Mouse (Mus musculus): ENCODE measurements around the gene Susd6. TPM values are rescaled to one million over a fixed set of nuclear protein-coding genes. Genes with fewer than 3 reads are reported as not detected.
"Not testable (repeated sequence)": the region's sequence is repeated elsewhere in the genome, so short reads cannot be mapped to it uniquely, and the experiment has no call there.

Susd6 gene
- polyA plus RNA-seq, 1 experiment from 2014 or later = 21.5 TPM

DNA sequence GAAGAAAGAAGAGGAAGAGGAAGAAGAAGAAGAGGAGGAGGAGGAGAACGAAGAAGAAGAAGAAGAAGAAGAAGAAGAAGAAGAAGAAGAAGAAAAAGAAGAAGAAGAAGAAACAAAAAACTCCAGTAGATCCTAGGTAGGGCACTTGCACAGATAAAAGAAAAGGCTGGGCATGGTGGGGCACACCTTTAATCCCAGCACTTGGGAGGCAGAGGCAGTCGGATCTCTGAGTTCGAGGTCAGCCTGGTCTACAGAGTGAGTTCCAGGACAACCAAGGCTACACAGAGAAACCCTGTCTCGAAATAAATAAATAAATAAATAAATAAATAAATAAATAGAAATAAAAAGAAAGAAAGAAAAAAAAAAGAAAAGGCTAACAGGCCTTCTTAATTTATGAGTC is 1.0 kb upstream of the Susd6 start:
- not testable (repeated sequence) for H3K27ac ChIP-seq (ENCODE audit: low read depth, low read length); H3K36me3 ChIP-seq (ENCODE audit: control insufficient read depth, insufficient read depth, low read length); H3K4me1 ChIP-seq (replicated peaks; ENCODE audit: control insufficient read depth, insufficient read depth, low read length); DNase-seq (ENCODE audit: low spot score); ATAC-seq (replicated peaks; ENCODE audit: low FRiP score); H3K4me2 ChIP-seq (ENCODE audit: low read depth, low read length, severe bottlenecking); H3K4me3 ChIP-seq (ENCODE audit: low read depth, low read length); H3K27me3 ChIP-seq (ENCODE audit: control insufficient read depth, insufficient read depth, low read length); H3K9me3 ChIP-seq (ENCODE audit: control insufficient read depth, low read length); H3K9ac ChIP-seq (ENCODE audit: low read length)
- WGBS = 87% methylated on average over 4 of the region's 4 CpGs

DNA sequence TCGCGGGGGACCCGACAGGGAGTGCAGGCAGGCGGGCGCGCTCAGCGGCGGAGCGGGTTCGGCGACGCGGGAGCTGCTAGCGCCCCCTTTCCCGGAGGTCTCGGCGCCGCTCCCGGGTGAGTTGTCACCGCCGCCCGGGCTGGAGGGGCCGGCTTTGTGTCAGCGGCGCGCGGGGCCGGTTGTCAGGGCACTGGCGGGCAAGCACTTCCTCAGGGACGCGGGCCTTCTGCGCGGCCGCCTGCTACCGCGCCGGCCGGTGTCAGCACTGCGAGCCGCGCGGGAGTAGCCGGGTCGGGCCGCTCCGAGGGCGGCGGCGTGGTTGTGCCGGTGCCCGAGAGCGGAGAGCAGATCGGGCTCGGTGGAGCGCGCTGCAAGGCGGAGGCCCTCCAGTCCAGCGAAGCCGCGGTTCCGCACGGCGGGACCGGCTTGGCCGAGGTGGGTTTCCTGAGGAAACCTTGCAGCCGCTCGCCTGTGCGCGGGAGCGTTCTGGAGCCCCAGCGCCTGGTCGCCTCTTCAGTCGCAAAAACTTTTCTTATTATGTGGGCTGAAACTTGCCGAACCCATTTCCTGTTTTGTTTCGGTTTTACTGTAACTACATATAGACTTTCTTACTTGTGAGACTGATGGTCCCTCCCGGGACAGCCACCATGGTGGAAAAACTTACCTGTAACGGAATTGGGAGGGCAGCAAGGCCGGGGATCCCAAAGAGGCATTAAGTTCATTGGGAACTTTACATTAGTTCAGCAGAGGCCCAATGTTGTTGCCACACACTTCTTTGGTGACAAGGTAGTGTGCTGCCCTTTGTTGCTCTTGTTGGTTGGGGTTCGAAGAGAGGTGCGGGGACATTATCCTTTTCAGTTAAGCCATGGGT is 625 bp downstream of the Susd6 start:
- no peaks in the 10 kb centered on the region for H3K27me3 ChIP-seq (ENCODE audit: control insufficient read depth, insufficient read depth, low read length)
- H3K4me3 ChIP-seq (ENCODE audit: low read depth, low read length) = peak overlapping the region; percentile 93
- H3K9me3 ChIP-seq (ENCODE audit: control insufficient read depth, low read length) = no peaks in the 10 kb centered on the region
- H3K9ac ChIP-seq (ENCODE audit: low read length) = peak overlapping the region; percentile 89
- DNase-seq (ENCODE audit: low spot score) (no peak), ATAC-seq (replicated peaks; ENCODE audit: low FRiP score) (peak; percentile 77; the same call in 1 of the 2 replicates)
- H3K36me3 ChIP-seq (ENCODE audit: control insufficient read depth, insufficient read depth, low read length) = no peaks in the 10 kb centered on the region
- peak overlapping the region; percentile 92 for H3K27ac ChIP-seq (ENCODE audit: low read depth, low read length)
- peaks cover 5% of the 10 kb centered on the region; the same call in 1 of the 2 replicates for H3K4me1 ChIP-seq (replicated peaks; ENCODE audit: control insufficient read depth, insufficient read depth, low read length)
- peak overlapping the region; percentile 84 for H3K4me2 ChIP-seq (ENCODE audit: low read depth, low read length, severe bottlenecking)
- WGBS = under 1% methylated on average over 79 of the region's 80 CpGs

DNA sequence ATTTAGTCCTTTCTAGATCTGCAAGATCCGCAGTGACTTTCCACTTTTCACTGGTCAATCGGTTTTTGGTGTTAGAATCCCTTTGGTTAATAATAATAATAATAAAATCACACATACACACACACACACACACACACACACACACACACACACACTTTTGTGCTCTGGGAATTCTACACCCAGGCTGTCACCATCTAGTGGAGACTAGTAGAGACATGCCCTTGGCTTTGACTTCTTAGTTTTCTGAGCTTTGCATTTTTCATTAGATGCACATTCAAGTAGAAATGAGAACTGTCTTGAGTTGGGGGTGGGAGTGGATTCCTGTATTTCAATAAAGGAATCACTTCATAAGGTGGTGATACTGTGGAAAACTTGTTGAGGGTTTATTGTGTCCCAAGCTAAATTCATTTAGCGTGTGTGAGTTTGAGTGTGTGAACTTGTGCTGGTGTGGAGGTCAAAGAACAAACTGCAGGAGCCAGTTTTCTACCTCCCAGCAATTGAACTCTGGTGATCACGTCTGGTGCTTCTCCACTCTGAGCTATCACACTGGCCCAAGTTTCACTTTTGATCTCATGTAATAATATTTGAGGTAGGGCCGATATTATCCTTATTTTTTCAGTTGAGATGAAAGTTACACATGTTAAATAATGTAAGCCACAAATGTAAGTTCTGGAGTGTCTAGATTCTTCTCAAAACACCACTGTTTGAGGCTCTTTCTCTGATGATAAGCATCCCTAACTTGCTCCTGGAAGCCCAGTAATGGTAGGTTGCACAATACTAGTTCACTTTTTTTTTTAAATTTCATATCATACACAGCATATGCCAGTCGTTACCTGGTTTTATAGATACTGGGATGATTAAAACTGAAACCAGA is 1.5 kb downstream of the Susd6 start:
- Histone ChIP-seq H3K4me1 (replicated peaks; ENCODE audit: control insufficient read depth, insufficient read depth, low read length) (peaks cover 5% of the 10 kb centered on the region; the same call in 1 of the 2 replicates), H3K27ac (ENCODE audit: low read depth, low read length) (no peak overlapping the region), H3K36me3 (ENCODE audit: control insufficient read depth, insufficient read depth, low read length) (no peaks in the 10 kb centered on the region), H3K9ac (ENCODE audit: low read length) (peak overlapping the region; percentile 89), H3K4me3 (ENCODE audit: low read depth, low read length) (peak overlapping the region; percentile 93), H3K9me3 (ENCODE audit: control insufficient read depth, low read length) (no peaks in the 10 kb centered on the region), H3K27me3 (ENCODE audit: control insufficient read depth, insufficient read depth, low read length) (no peaks in the 10 kb centered on the region), H3K4me2 (ENCODE audit: low read depth, low read length, severe bottlenecking) (peak overlapping the region; percentile 84)
- no peak for ATAC-seq (replicated peaks; ENCODE audit: low FRiP score)
- DNase-seq (ENCODE audit: low spot score) = peak; percentile 50
- 49% methylated on average over 6 of the region's 6 CpGs for WGBS

DNA sequence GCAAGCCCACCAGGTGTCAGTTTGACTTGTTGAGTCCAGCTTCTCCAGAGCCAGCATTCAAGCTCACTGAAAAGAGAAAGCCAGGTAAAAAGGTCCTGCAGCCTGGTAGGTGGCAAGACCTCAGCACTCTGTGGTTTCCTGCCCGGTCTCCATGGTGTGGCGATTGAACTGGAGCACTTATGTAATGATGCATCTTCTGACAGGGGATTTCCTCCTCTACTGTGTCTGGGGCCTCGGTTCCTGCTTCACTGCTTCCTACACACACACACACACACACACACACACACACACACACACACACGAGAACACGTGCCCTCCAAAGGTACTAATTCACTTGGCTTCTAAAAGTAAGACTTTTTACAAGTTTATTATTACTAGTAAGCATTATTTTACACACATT is 2.6 kb downstream of the Susd6 start:
- no peak overlapping the region for H3K9ac ChIP-seq (ENCODE audit: low read length)
- no peaks in the 10 kb centered on the region for H3K27me3 ChIP-seq (ENCODE audit: control insufficient read depth, insufficient read depth, low read length)
- no peak overlapping the region for H3K4me3 ChIP-seq (ENCODE audit: low read depth, low read length)
- H3K4me2 ChIP-seq (ENCODE audit: low read depth, low read length, severe bottlenecking) = no peak overlapping the region
- no peaks in the 10 kb centered on the region for H3K36me3 ChIP-seq (ENCODE audit: control insufficient read depth, insufficient read depth, low read length)
- peaks cover 5% of the 10 kb centered on the region; the same call in 1 of the 2 replicates for H3K4me1 ChIP-seq (replicated peaks; ENCODE audit: control insufficient read depth, insufficient read depth, low read length)
- H3K27ac ChIP-seq (ENCODE audit: low read depth, low read length) = no peak overlapping the region
- WGBS = 84% methylated on average over 5 of the region's 5 CpGs
- DNase-seq (ENCODE audit: low spot score) (no peak), ATAC-seq (replicated peaks; ENCODE audit: low FRiP score) (no peak)
- H3K9me3 ChIP-seq (ENCODE audit: control insufficient read depth, low read length) = no peaks in the 10 kb centered on the region

DNA sequence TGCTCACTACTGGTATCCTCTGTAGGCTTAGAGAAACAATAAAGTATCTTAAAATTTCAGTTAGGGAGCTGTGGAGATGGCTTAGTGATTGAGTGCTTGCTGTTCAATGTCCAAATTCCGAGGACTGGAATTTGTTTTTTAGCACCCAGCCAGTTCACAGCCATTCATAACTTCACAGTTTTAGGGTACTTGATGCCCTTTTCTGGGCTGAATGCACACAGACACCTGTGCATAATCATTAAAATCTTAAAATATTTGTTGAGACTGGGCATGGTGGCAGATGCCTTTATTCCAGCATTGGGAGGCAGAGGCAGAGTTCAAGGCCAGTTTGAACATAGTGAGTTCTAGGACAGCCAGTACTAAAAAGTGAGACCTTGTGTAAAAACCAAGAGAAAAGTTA is 3.2 kb downstream of the Susd6 start:
- Histone ChIP-seq H3K9ac (ENCODE audit: low read length) (no peak overlapping the region), H3K4me3 (ENCODE audit: low read depth, low read length) (no peak overlapping the region), H3K4me1 (replicated peaks; ENCODE audit: control insufficient read depth, insufficient read depth, low read length) (peaks cover 5% of the 10 kb centered on the region; the same call in 1 of the 2 replicates), H3K27me3 (ENCODE audit: control insufficient read depth, insufficient read depth, low read length) (no peaks in the 10 kb centered on the region), H3K36me3 (ENCODE audit: control insufficient read depth, insufficient read depth, low read length) (no peaks in the 10 kb centered on the region), H3K27ac (ENCODE audit: low read depth, low read length) (no peak overlapping the region), H3K9me3 (ENCODE audit: control insufficient read depth, low read length) (no peaks in the 10 kb centered on the region), H3K4me2 (ENCODE audit: low read depth, low read length, severe bottlenecking) (no peak overlapping the region)
- DNase-seq (ENCODE audit: low spot score) (no peak), ATAC-seq (replicated peaks; ENCODE audit: low FRiP score) (no peak)
- WGBS = 91% methylated on average over 1 of the region's 1 CpGs

DNA sequence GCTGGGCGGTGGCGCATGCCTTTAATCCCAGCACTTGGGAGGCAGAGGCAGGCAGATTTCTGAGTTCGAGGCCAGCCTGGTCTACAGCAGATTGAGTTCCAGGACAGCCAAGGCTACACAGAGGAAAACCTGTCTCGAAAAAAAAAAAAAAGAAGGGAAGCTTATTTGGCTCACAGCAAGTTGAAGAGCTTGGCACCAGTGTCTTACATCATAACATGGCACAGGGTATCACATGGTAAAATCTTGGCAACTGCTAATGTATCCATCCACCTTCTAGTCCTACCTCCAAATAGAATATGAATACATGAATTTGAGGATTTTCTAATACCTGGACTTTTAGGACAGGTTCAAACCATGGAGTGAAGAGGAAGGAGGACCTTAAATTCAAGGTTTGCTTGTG is 4.2 kb downstream of the Susd6 start:
- 90% methylated on average over 4 of the region's 4 CpGs for WGBS
- no peak for DNase-seq (ENCODE audit: low spot score)
- Histone ChIP-seq H3K9me3 (ENCODE audit: control insufficient read depth, low read length) (no peaks in the 10 kb centered on the region), H3K4me3 (ENCODE audit: low read depth, low read length) (no peak overlapping the region), H3K27ac (ENCODE audit: low read depth, low read length) (no peak overlapping the region), H3K36me3 (ENCODE audit: control insufficient read depth, insufficient read depth, low read length) (no peaks in the 10 kb centered on the region), H3K9ac (ENCODE audit: low read length) (no peak overlapping the region), H3K27me3 (ENCODE audit: control insufficient read depth, insufficient read depth, low read length) (no peaks in the 10 kb centered on the region), H3K4me1 (replicated peaks; ENCODE audit: control insufficient read depth, insufficient read depth, low read length) (peaks cover 5% of the 10 kb centered on the region; the same call in 1 of the 2 replicates), H3K4me2 (ENCODE audit: low read depth, low read length, severe bottlenecking) (no peak overlapping the region)
- no peak for ATAC-seq (replicated peaks; ENCODE audit: low FRiP score)

DNA sequence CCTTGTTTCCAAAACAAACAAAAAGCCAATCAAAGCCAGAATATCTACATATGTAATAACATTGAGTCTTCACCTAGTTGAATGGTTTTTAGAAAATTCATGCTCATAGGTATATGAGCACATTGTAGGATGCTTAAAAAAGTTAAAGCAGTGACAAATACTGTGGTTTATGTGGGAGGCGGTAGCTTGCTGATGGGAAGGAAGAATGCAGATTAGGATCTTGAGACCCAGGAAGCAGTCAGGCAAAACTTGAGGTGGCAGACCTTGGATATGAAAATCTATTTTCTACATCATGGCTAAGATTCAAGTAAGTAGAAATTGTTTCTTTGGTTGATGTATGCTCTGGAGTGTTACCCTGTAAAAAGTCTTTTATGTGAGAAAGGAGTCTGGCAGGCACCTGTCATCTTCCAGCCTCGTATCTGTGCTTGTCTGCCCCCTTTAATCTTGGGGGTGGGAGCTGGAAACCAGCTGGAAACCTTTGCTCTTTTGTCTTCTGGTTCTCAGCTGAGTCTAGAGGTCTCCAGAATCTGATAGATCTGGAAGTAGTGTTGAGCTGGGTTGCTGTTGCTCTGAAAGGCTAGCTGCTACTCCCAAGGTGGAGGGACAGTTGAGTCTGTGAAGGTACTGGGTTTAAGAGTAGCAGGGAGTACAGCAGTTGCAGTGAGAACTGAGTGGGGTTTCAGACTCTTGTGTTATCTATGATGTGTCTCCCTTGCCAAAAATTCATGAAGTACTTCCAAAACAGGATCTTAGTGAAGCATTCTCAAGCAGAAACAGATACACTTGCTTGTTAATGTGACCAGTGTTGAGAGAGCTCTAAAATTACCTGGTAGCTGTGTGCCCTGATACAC is 4.8 kb downstream of the Susd6 start:
- DNase-seq (ENCODE audit: low spot score) (no peak), ATAC-seq (replicated peaks; ENCODE audit: low FRiP score) (no peak)
- WGBS = 72% methylated on average over 2 of the region's 2 CpGs
- no peak overlapping the region for H3K4me3 ChIP-seq (ENCODE audit: low read depth, low read length)
- no peaks in the 10 kb centered on the region for H3K27me3 ChIP-seq (ENCODE audit: control insufficient read depth, insufficient read depth, low read length)
- H3K9ac ChIP-seq (ENCODE audit: low read length) = no peak overlapping the region
- peaks cover 3% of the 10 kb centered on the region; the same call in 1 of the 2 replicates for H3K4me1 ChIP-seq (replicated peaks; ENCODE audit: control insufficient read depth, insufficient read depth, low read length)
- no peak overlapping the region for H3K4me2 ChIP-seq (ENCODE audit: low read depth, low read length, severe bottlenecking)
- no peak overlapping the region for H3K27ac ChIP-seq (ENCODE audit: low read depth, low read length)
- H3K9me3 ChIP-seq (ENCODE audit: control insufficient read depth, low read length) = no peaks in the 10 kb centered on the region
- H3K36me3 ChIP-seq (ENCODE audit: control insufficient read depth, insufficient read depth, low read length) = no peaks in the 10 kb centered on the region

DNA sequence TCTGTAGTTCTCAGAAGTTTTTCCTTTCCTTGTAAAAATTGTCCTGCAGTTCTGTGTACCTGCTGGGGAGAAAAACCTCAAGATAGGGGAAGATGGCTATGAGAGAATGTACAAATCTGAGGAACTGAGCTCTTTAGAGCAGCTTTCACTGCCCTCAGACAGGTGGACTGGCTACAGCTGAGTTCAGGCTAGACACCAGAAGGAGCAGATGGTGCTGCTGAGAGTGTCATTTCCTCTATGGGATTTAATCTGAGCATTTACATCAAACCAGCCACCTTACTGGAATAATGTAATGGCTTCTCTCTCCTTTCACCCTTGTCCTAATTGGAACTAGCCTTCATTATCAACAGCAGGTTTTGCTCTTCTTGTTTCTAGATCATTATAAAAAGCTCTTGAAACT is 8.0 kb downstream of the Susd6 start:
- Histone ChIP-seq H3K4me1 (replicated peaks; ENCODE audit: control insufficient read depth, insufficient read depth, low read length) (no peaks in the 10 kb centered on the region), H3K27me3 (ENCODE audit: control insufficient read depth, insufficient read depth, low read length) (no peaks in the 10 kb centered on the region), H3K9me3 (ENCODE audit: control insufficient read depth, low read length) (no peaks in the 10 kb centered on the region), H3K36me3 (ENCODE audit: control insufficient read depth, insufficient read depth, low read length) (no peaks in the 10 kb centered on the region), H3K4me2 (ENCODE audit: low read depth, low read length, severe bottlenecking) (no peak overlapping the region), H3K4me3 (ENCODE audit: low read depth, low read length) (no peak overlapping the region), H3K27ac (ENCODE audit: low read depth, low read length) (no peak overlapping the region), H3K9ac (ENCODE audit: low read length) (no peak overlapping the region)
- no peak for ATAC-seq (replicated peaks; ENCODE audit: low FRiP score)
- DNase-seq (ENCODE audit: low spot score) = no peak
